Mouse (Mus musculus) intestine, postnatal 0 days (tissue): ENCODE data around the gene Pex16. TPM values are rescaled to one million over a fixed set of nuclear protein-coding genes. Genes with fewer than 3 reads are reported as not detected.

Experiments
- ATAC-seq: fragments of 200-750 bp; cut with Nextera tagmentation; 2 replicates; pipeline ENCODE4 v1.8.0; 2017; ENCODE audit warnings: mild to moderate bottlenecking, moderate TSS enrichment, moderate library complexity
- H3K27ac ChIP-seq: fragments of 300-500 bp; sonication (generic); 2 replicates; pipeline ENCODE4 v1.5.1; 2014; ENCODE audit warnings: mild to moderate bottlenecking, low read depth, low read length, moderate library complexity
- H3K27me3 ChIP-seq: fragments of 300-500 bp; sonication (generic); replicated peaks from 2 replicates; pipeline ENCODE4 v1.6.1; 2014; ENCODE audit warnings: low read length, mixed read lengths; ENCODE audit not compliant: control insufficient read depth, insufficient read depth
- H3K36me3 ChIP-seq: fragments of 300-500 bp; sonication (generic); 2 replicates; pipeline ENCODE4 v1.6.1; 2014; ENCODE audit warnings: mild to moderate bottlenecking, moderate library complexity; ENCODE audit not compliant: control insufficient read depth, insufficient read depth
- H3K4me1 ChIP-seq: fragments of 300-500 bp; sonication (generic); replicated peaks from 2 replicates; pipeline ENCODE4 v1.6.1; 2014; ENCODE audit warnings: antibody characterized with exemption, low read length, mixed read lengths; ENCODE audit not compliant: control insufficient read depth, insufficient read depth
- H3K4me2 ChIP-seq: fragments of 300-500 bp; sonication (generic); replicated peaks from 2 replicates; pipeline ENCODE4 v1.6.1; 2014; ENCODE audit warnings: low read depth, mild to moderate bottlenecking, moderate library complexity
- H3K4me3 ChIP-seq: fragments of 300-500 bp; sonication (generic); 2 replicates; pipeline ENCODE4 v1.5.1; 2014; ENCODE audit warnings: low read depth, low read length
- H3K9ac ChIP-seq: fragments of 300-500 bp; sonication (generic); 2 replicates; pipeline ENCODE4 v1.6.1; 2014; ENCODE audit warnings: mild to moderate bottlenecking, low read depth, low read length
- H3K9me3 ChIP-seq: fragments of 300-500 bp; sonication (generic); 2 replicates; pipeline ENCODE4 v1.6.1; 2016; ENCODE audit warnings: mixed run types; ENCODE audit not compliant: control insufficient read depth
- CTCF ChIP-seq: sonication (generic); IDR thresholded peaks from 2 replicates; pipeline ENCODE4 v1.5.1; 2016; ENCODE audit warnings: low read depth, mild to moderate bottlenecking, control low read depth, antibody characterized with exemption, moderate library complexity
- WGBS: fragments of 180-500 bp; shearing (Covaris S2); extraction: QIAGEN DNeasy Blood & Tissue Kit; methylation state at CpG from one replicate; pipeline ENCODE4 v1.1.7; 2014; 5-methylcytosine and 5-hydroxymethylcytosine counted together
- polyA plus RNA-seq: library from polyadenylated mRNA; unstranded; fragments of >200 nt; fragmentation: Nextera tagmentation; extraction: Ambion mirVana; gene quantifications from 2 replicates; pipeline ENCODE4 v1.2.1, GENCODE M21; 2015

Pex16 gene
- polyA plus RNA-seq, 1 experiment from 2014 or later = 86.0 TPM

DNA sequence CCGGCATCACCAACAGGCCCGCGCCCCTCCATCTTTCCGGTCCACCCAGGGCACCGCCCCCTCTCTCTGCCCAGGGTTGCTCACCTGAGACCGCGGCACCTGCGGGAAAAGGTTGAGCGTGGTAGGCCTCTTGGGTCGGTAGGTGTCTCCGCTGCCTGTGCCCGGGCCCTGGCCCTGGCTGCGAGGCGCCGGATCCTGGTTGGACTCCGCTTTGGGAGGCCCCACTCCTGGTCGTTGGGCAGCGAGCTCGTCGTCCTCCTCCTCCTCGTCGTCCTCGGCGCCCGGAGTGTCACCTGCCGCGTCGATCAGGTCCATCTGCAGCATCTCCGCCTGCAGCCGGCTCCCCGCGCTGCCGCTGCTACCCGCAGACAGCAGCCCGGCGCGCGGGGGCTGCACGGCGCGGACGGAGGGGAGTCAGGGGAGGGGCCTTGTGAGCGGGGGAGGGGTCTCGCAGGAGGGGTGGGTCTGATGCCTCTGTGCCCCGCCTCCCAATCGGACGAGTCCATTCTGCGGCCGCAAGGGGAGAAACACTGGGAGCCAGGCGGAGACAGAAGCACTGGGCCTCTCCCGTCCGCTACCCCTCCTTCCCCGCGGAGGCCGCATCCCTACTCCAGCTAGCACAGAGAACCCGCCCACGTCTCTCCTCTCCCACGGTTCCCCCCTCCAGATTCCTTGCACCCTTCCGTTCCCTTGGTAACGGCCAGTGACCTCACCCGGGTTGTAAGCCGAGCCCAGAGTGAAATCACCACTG, 14.6 kb downstream of the Pex16 start:
- TF ChIP-seq CTCF = no peak
- Histone ChIP-seq H3K4me2 (peak overlapping the region; percentile 76), H3K9ac (peak overlapping the region; percentile 42; the same call in 1 of the 2 replicates), H3K27me3 (peaks cover 15% of the 10 kb centered on the region), H3K4me3 (peak overlapping the region; percentile 58), H3K36me3 (peaks cover 11% of the 10 kb centered on the region; the same call in 1 of the 2 replicates), H3K9me3 (no peaks in the 10 kb centered on the region), H3K4me1 (0 out of 2 replicates have a peak, but pooled peaks cover 3% of the 10 kb centered on the region), H3K27ac (peak overlapping the region; percentile 35; the same call in 1 of the 2 replicates)
- WGBS = under 1% methylated on average over 59 of the region's 62 CpGs
- peak; percentile 68 for ATAC-seq

GRCm38 (mm10) chr2:92389645-92390044, 15.2 kb downstream of the Pex16 start:
- peaks cover 15% of the 10 kb centered on the region for H3K27me3 ChIP-seq
- H3K4me3 ChIP-seq = peak overlapping the region; percentile 58
- H3K9me3 ChIP-seq = no peaks in the 10 kb centered on the region
- H3K4me1 ChIP-seq = 0 out of 2 replicates have a peak, but pooled peaks cover 3% of the 10 kb centered on the region
- peak overlapping the region; percentile 35; the same call in 1 of the 2 replicates for H3K27ac ChIP-seq
- H3K36me3 ChIP-seq = peaks cover 11% of the 10 kb centered on the region; the same call in 1 of the 2 replicates
- peak; percentile 2; the same call in 1 of the 2 replicates for ATAC-seq
- H3K9ac ChIP-seq = 0 out of 2 replicates have a peak overlapping the region, but pooled peaks have one; percentile 42
- H3K4me2 ChIP-seq = peak overlapping the region; percentile 76
- WGBS = 14% methylated on average over 10 of the region's 10 CpGs
- TF ChIP-seq CTCF = no peak

DNA sequence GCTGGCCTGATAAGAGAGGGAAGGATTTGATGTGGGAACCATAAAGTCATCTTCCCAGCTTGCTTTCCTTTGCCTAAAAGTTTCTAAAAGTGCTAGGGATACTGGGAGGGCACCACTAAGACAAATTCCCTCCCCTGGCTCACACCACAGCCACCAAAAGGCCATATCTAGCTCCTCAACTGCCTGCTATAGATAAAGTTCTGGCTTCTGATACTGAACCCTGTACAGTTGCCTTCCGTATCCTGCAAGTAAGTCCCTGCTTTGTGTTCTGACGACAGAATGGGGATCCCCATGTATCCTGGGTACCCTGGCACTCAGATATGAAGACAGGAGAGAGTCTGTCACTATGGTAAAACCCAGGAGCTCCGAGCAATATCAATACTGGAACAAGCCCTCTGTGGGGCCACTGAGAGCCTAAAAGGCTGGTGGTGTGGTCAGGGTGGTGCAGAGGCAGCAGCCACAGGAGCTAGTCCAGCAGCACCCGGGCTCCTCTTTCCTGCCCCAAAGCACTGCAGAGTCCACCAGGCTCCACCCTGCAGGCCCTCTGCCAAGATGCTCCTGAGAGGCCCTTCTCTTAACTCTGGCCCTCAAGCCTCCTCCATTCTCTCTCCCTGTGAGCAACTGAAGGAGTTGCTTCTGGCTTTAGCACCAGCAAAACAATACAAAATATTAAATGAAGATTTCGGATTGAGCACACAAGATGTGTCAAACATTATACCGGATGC, 15.9 kb downstream of the Pex16 start:
- H3K36me3 ChIP-seq = peaks cover 11% of the 10 kb centered on the region; the same call in 1 of the 2 replicates
- H3K4me3 ChIP-seq = no peak overlapping the region
- H3K4me1 ChIP-seq = 0 out of 2 replicates have a peak, but pooled peaks cover 3% of the 10 kb centered on the region
- no peak for TF ChIP-seq CTCF
- H3K27ac ChIP-seq = no peak overlapping the region
- no peak overlapping the region for H3K9ac ChIP-seq
- no peak overlapping the region for H3K4me2 ChIP-seq
- ATAC-seq = no peak
- H3K9me3 ChIP-seq = no peaks in the 10 kb centered on the region
- 80% methylated on average over 6 of the region's 6 CpGs for WGBS
- H3K27me3 ChIP-seq = peaks cover 15% of the 10 kb centered on the region

DNA sequence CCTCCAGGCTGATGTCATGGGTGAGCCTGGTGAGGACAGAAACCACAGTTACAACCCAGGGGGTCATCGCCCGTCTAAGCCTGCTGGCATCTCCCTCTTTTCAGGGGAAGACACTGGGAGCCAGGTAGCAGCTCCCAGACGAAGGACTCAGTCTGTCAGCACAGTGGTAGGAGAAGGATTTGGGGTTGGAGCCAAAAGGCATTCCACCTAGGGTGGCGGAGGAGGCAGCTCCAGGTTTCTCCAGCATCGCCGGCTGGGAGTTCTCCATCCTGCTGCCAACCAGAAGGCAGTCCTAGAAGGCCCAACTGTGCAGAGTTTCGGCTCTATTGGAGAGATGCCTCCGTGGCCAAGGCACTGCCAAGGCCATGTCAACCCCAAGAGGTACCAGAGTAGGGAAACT, 16.6 kb downstream of the Pex16 start:
- Histone ChIP-seq H3K4me3 (no peak overlapping the region), H3K36me3 (peaks cover 8% of the 10 kb centered on the region; the same call in 1 of the 2 replicates), H3K9ac (no peak overlapping the region), H3K9me3 (no peaks in the 10 kb centered on the region), H3K27me3 (peaks cover 15% of the 10 kb centered on the region), H3K27ac (no peak overlapping the region), H3K4me2 (no peak overlapping the region), H3K4me1 (0 out of 2 replicates have a peak, but pooled peaks cover 3% of the 10 kb centered on the region)
- no peak for TF ChIP-seq CTCF
- WGBS = 89% methylated on average over 8 of the region's 8 CpGs
- no peak for ATAC-seq

DNA sequence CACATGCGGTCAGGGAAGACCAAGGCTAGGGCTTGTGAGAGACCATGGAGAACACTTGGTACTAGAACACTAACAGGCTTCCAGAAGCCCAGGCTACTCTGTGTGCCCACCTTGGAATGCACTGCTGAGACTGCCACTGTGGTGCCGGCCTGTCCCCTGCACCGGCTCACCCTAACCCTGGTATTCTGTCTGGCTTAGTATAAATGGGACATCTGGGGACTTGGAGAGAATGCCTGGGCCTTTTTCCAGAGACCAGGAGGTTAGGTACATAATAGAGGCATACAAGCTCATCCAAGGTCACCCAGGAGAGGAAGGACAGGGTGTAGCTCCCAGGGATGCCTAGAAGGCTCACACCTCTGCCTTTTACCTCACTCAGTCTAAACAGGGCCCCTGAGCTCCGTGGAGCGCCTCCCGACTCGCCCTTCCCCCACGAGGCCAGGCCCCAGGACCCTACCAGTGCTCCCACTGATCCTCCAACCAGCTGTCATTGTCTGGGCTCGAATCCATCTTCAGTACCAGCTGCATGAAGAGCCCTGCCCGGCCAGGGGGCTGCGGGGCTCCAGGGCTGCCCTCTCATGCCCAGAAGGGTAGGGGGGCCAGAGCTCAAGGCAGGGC, 17.3 kb downstream of the Pex16 start:
- WGBS = 24% methylated on average over 11 of the region's 11 CpGs
- 0 out of 2 replicates have a peak, but pooled peaks cover 4% of the 10 kb centered on the region for H3K36me3 ChIP-seq
- peak overlapping the region; percentile 21 for H3K4me3 ChIP-seq
- ATAC-seq = no peak
- TF ChIP-seq CTCF = no peak
- H3K27ac ChIP-seq = no peak overlapping the region
- H3K9me3 ChIP-seq = no peaks in the 10 kb centered on the region
- peak overlapping the region; percentile 50 for H3K4me2 ChIP-seq
- peaks cover 15% of the 10 kb centered on the region for H3K27me3 ChIP-seq
- H3K9ac ChIP-seq = 0 out of 2 replicates have a peak overlapping the region, but pooled peaks have one; percentile 7
- 0 out of 2 replicates have a peak, but pooled peaks cover 3% of the 10 kb centered on the region for H3K4me1 ChIP-seq
